30 mouse cellular contexts compared by ENCODE assay signal in the genomic region with DNA sequence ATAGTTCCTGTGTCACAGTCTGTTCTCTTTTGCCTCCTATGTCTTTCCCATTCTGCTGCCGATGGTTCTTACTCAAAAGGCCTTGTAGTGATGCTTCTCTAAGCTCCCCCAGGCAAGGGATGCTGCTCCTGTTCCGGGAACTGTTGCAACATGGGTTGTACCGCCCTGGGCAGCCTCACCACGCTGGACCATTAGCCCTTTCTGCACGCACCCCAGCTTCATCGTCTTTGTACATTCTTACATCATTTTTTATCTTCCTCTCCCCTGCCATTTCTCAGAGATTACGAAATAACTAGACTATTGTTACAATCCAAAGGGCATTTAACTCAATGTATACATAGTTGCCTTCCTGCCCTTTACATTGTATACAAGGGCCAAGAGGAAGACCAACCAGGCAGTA. TPM values are rescaled to one million over a fixed set of nuclear protein-coding genes. Genes with fewer than 3 reads are reported as not detected.
A peak's percentile ranks its signal among the peaks of the same experiment; 100 is the strongest.
DNase-seq lines count a peak whose midpoint lies in the region; ATAC-seq and TF ChIP-seq lines count a peak whose summit lies in the region.
"Had no signal": no experiment of that assay in that cellular context is flagged by ENCODE, and none has a peak within 500 bp of the region (broad histone marks: within the 10 kb centered on the region; RNA-seq: fewer than 3 reads in every experiment).

No protein-coding gene starts in this region.

- no peak for TF ChIP-seq CTCF in gastrocnemius, adult 2 months (IDR thresholded peaks at IDR 0.05)
- TF ChIP-seq CTCF in small intestine, adult 2 months (IDR thresholded peaks at IDR 0.05; ENCODE audit: extremely low read depth, insufficient read length, insufficient replicate concordance, low read depth, low read length): no peak

- no peak for TF ChIP-seq POLR2A in small intestine, adult 2 months (IDR thresholded peaks at IDR 0.05; ENCODE audit: low read depth, low read length)

- H3K4me2 ChIP-seq in midbrain, embryonic 11.5 days: no peak overlapping the region
- H3K4me2 ChIP-seq: embryonic facial prominence, embryonic 12.5 days; heart, embryonic 15.5 days; hindbrain, embryonic 12.5 days; kidney, embryonic 15.5 days; limb, embryonic 13.5 days; lung, embryonic 15.5 days; neural tube, embryonic 13.5 days had no signal

- no peak overlapping the region for H3K4me3 ChIP-seq in gastrocnemius, adult 2 months
- H3K4me3 ChIP-seq in midbrain, embryonic 11.5 days (ENCODE audit: low read depth, low read length): no peak overlapping the region
- H3K4me3 ChIP-seq in midbrain, embryonic 10.5 days: no peak overlapping the region
- H3K4me3 ChIP-seq in small intestine, adult 2 months (ENCODE audit: low read depth, low read length): no peak overlapping the region
- H3K4me3 ChIP-seq: embryonic facial prominence, embryonic 12.5 days; heart, embryonic 10.5 days; heart, embryonic 15.5 days; hindbrain, embryonic 12.5 days; kidney, embryonic 15.5 days; limb, embryonic 13.5 days; lung, embryonic 15.5 days; neural tube, embryonic 13.5 days had no signal

- peaks cover 10% of the 10 kb centered on the region for H3K27me3 ChIP-seq in midbrain, embryonic 11.5 days (ENCODE audit: control insufficient read depth, insufficient read depth, low read length)
- H3K27me3 ChIP-seq in midbrain, embryonic 10.5 days (ENCODE audit: low read depth, poor library complexity, severe bottlenecking): peaks cover 38% of the 10 kb centered on the region
- no peaks in the 10 kb centered on the region for H3K27me3 ChIP-seq in small intestine, adult 2 months (ENCODE audit: control insufficient read depth, insufficient read depth, low read length)
- H3K27me3 ChIP-seq: embryonic facial prominence, embryonic 12.5 days; heart, embryonic 15.5 days; kidney, embryonic 15.5 days; limb, embryonic 13.5 days; lung, embryonic 15.5 days; neural tube, embryonic 13.5 days had no signal

- H3K36me3 ChIP-seq in midbrain, embryonic 11.5 days (ENCODE audit: control insufficient read depth, insufficient read depth, low read length): no peaks in the 10 kb centered on the region
- H3K36me3 ChIP-seq in midbrain, embryonic 10.5 days: no peaks in the 10 kb centered on the region
- H3K36me3 ChIP-seq in small intestine, adult 2 months (ENCODE audit: control insufficient read depth, insufficient read depth, low read length): no peaks in the 10 kb centered on the region
- H3K36me3 ChIP-seq: embryonic facial prominence, embryonic 12.5 days; heart, embryonic 10.5 days; heart, embryonic 15.5 days; hindbrain, embryonic 12.5 days; kidney, embryonic 15.5 days; limb, embryonic 13.5 days; lung, embryonic 15.5 days; neural tube, embryonic 13.5 days had no signal

- DNase-seq in gastrocnemius, adult 2 months: no peak
- no peak for DNase-seq in gastrocnemius, postnatal 10 days
- peak; percentile 47 for DNase-seq in midbrain, embryonic 11.5 days (ENCODE audit: low spot score, missing footprints)
- DNase-seq in midbrain, embryonic 10.5 days (ENCODE audit: low spot score): no peak
- DNase-seq in frontal cortex, postnatal 36 days (ENCODE audit: low spot score in 2 of 2): no peak
- no peak for DNase-seq in embryo, embryonic 10.5 days (ENCODE audit: low spot score)
- DNase-seq: adrenal gland, postnatal 36 days; cerebellum, adult 2 months; cerebellum, postnatal 36 days; embryo, embryonic 11 days; gastrocnemius, postnatal 14 days; heart, adult 11 months; heart, postnatal 36 days; kidney, adult 18-20 months; lung, postnatal 36 days; right cerebral cortex, postnatal 4 days had no signal

- peaks cover 16% of the 10 kb centered on the region for H3K4me1 ChIP-seq in midbrain, embryonic 11.5 days (ENCODE audit: control insufficient read depth, insufficient read depth, low read length)
- H3K4me1 ChIP-seq in midbrain, embryonic 10.5 days: peaks cover 31% of the 10 kb centered on the region
- H3K4me1 ChIP-seq in small intestine, adult 2 months (ENCODE audit: control insufficient read depth, insufficient read depth, insufficient read length, low read length): peaks cover 25% of the 10 kb centered on the region

- no peak overlapping the region for H3K9ac ChIP-seq in midbrain, embryonic 11.5 days (ENCODE audit: low read length)
- H3K9ac ChIP-seq: embryonic facial prominence, embryonic 12.5 days; heart, embryonic 15.5 days; hindbrain, embryonic 12.5 days; limb, embryonic 13.5 days; liver, embryonic 14.5 days; lung, embryonic 15.5 days; neural tube, embryonic 13.5 days had no signal

- H3K9me3 ChIP-seq in midbrain, embryonic 11.5 days (ENCODE audit: control insufficient read depth, low read length): no peaks in the 10 kb centered on the region
- no peaks in the 10 kb centered on the region for H3K9me3 ChIP-seq in midbrain, embryonic 10.5 days (replicated peaks)
- H3K9me3 ChIP-seq: embryonic facial prominence, embryonic 12.5 days; heart, embryonic 10.5 days; heart, embryonic 15.5 days; hindbrain, embryonic 12.5 days; kidney, embryonic 15.5 days; limb, embryonic 13.5 days; lung, embryonic 15.5 days; neural tube, embryonic 13.5 days had no signal

- intact Hi-C loops in gastrocnemius, adult 2 months (cut with DNase I): loop anchor here (10.0 kb wide), 1 partner anchor 740 kb away; no protein-coding TSS in a partner anchor

- ATAC-seq in midbrain, embryonic 11.5 days (ENCODE audit: low FRiP score): no peak
- peak; percentile 30 for ATAC-seq in megakaryocyte, adult 5-6 weeks (ENCODE audit: poor library complexity, severe bottlenecking)
- ATAC-seq: CD4-positive, CD25-positive, alpha-beta regulatory T cell, adult 4 months; forebrain, embryonic 16.5 days; midbrain, embryonic 16.5 days had no signal

- 0 out of 2 replicates have a peak overlapping the region, but pooled peaks have one; percentile 24 for H3K27ac ChIP-seq in gastrocnemius, adult 2 months
- no peak overlapping the region for H3K27ac ChIP-seq in midbrain, embryonic 11.5 days (ENCODE audit: low read depth, low read length)
- H3K27ac ChIP-seq in midbrain, embryonic 10.5 days (replicated peaks): no peak overlapping the region
- H3K27ac ChIP-seq in small intestine, adult 2 months (ENCODE audit: insufficient read depth, low read depth, low read length): peak overlapping the region; percentile 36
- H3K27ac ChIP-seq: embryonic facial prominence, embryonic 12.5 days; heart, embryonic 10.5 days; heart, embryonic 15.5 days; hindbrain, embryonic 12.5 days; kidney, embryonic 15.5 days; limb, embryonic 13.5 days; liver, embryonic 14.5 days; lung, embryonic 15.5 days; neural tube, embryonic 13.5 days had no signal

- 83% methylated on average over 7 of the region's 7 CpGs for WGBS in midbrain, embryonic 11.5 days
- WGBS in midbrain, embryonic 10.5 days: 88% methylated on average over 7 of the region's 7 CpGs
- WGBS in small intestine, adult 2 months: 35% methylated on average over 7 of the region's 7 CpGs

RNA-seq across cellular contexts. Expression of gene Prkce, which starts 3.2 kb away (rescaled TPM):
- total RNA-seq in gastrocnemius, adult 2 months (2021): 10 to 100 TPM in 1 of 2 experiments, 1 to 10 TPM in 1; 9.3 to 10.2 TPM
- 10 to 100 TPM; 11.3 to 14.0 TPM for total RNA-seq in gastrocnemius, postnatal 10 days (2021)
- polyA plus RNA-seq in midbrain, embryonic 11.5 days (2014; fragmentation: Nextera tagmentation; extraction: Ambion mirVana): 3.5 and 3.8 TPM in 2 replicates
- 2.9 and 3.1 TPM in 2 replicates for polyA plus RNA-seq in midbrain, embryonic 10.5 days (2016; fragmentation: Nextera tagmentation; extraction: Ambion mirVana)
- total RNA-seq in megakaryocyte, adult 5-6 weeks (2015): 7.3 and 8.1 TPM in 2 replicates
- 3.5 and 13.3 TPM in 2 replicates for total RNA-seq in megakaryocyte, adult 5-6 weeks (2017)
- polyA plus RNA-seq in small intestine, adult 2 months (2012; rRNA removed): 1.5 and 3.3 TPM in 2 replicates

RNA-seq across cellular contexts. Expression of gene Srbd1, which starts 19.4 kb away (rescaled TPM):
- 1 to 10 TPM; 5.5 to 8.0 TPM for total RNA-seq in gastrocnemius, adult 2 months (2021)
- total RNA-seq in gastrocnemius, postnatal 10 days (2021): 10 to 100 TPM in 1 of 2 experiments, 1 to 10 TPM in 1; 9.4 to 11.0 TPM
- 10.3 and 11.4 TPM in 2 replicates for polyA plus RNA-seq in midbrain, embryonic 11.5 days (2014; fragmentation: Nextera tagmentation; extraction: Ambion mirVana)
- 21.7 and 21.9 TPM in 2 replicates for polyA plus RNA-seq in midbrain, embryonic 10.5 days (2016; fragmentation: Nextera tagmentation; extraction: Ambion mirVana)
- total RNA-seq in megakaryocyte, adult 5-6 weeks (2015): 15.8 and 17.2 TPM in 2 replicates
- total RNA-seq in megakaryocyte, adult 5-6 weeks (2017): 19.5 and 24.9 TPM in 2 replicates
- 0.50 and 0.80 TPM in 2 replicates for polyA plus RNA-seq in small intestine, adult 2 months (2012; rRNA removed)

Comparison
In these comparisons a context has a peak if more than half of its experiments do, and no peak if none do; other contexts are left out.
1. H3K27ac ChIP-seq: peak in gastrocnemius, adult 2 months (single experiment) and small intestine, adult 2 months (single experiment); none in midbrain, embryonic 11.5 days (single experiment) and midbrain, embryonic 10.5 days (single experiment).